Mouse (Mus musculus) intestine, embryonic 14.5 days (tissue): ENCODE data around the gene Jdp2. TPM values are rescaled to one million over a fixed set of nuclear protein-coding genes. Genes with fewer than 3 reads are reported as not detected.

Source experiments
- ATAC-seq: fragments of 200-750 bp; cut with Nextera tagmentation; replicated peaks from 2 replicates; pipeline ENCODE4 v1.8.0; 2017; ENCODE audit warnings: low read depth, moderate number of reproducible peaks, moderate TSS enrichment, moderate library complexity; ENCODE audit not compliant: low FRiP score, low TSS enrichment
- DNase-seq: peaks from one replicate; pipeline ENCODE4 v3.0.0-alpha.2; 2018; ENCODE audit warnings: low spot score
- H3K27ac ChIP-seq: fragments of 300-500 bp; sonication (generic); 2 replicates; pipeline ENCODE4 v1.5.1; 2014; ENCODE audit warnings: low read depth, mild to moderate bottlenecking, control low read depth
- H3K27me3 ChIP-seq: fragments of 300-500 bp; sonication (generic); replicated peaks from 2 replicates; pipeline ENCODE4 v1.6.1; 2014; ENCODE audit warnings: low read length, control low read depth; ENCODE audit not compliant: control insufficient read depth, insufficient read depth
- H3K36me3 ChIP-seq: fragments of 300-500 bp; sonication (generic); 2 replicates; pipeline ENCODE4 v1.6.1; 2014; ENCODE audit warnings: low read length, control low read depth; ENCODE audit not compliant: control insufficient read depth, insufficient read depth
- H3K4me1 ChIP-seq: fragments of 300-500 bp; sonication (generic); replicated peaks from 2 replicates; pipeline ENCODE4 v1.6.1; 2014; ENCODE audit warnings: low read length, control low read depth, mixed read lengths; ENCODE audit not compliant: control insufficient read depth, insufficient read depth
- H3K4me2 ChIP-seq: fragments of 300-500 bp; sonication (generic); 2 replicates; pipeline ENCODE4 v1.6.1; 2014; ENCODE audit warnings: low read length
- H3K4me3 ChIP-seq: fragments of 300-500 bp; sonication (generic); 2 replicates; pipeline ENCODE4 v1.5.1; 2014; ENCODE audit warnings: low read depth, low read length, control low read depth, mixed read lengths
- H3K9ac ChIP-seq: fragments of 300-500 bp; sonication (generic); 2 replicates; pipeline ENCODE4 v1.6.1; 2014; ENCODE audit warnings: mild to moderate bottlenecking, low read length
- H3K9me3 ChIP-seq: fragments of 300-500 bp; sonication (generic); 2 replicates; pipeline ENCODE4 v1.6.1; 2016; ENCODE audit warnings: low read length, control low read depth; ENCODE audit not compliant: control insufficient read depth
- WGBS: fragments of 180-500 bp; shearing (Covaris S2); extraction: QIAGEN DNeasy Blood & Tissue Kit; methylation state at CpG from one replicate; pipeline ENCODE4 v1.1.7; 2014; 5-methylcytosine and 5-hydroxymethylcytosine counted together
- polyA plus RNA-seq: library from polyadenylated mRNA; unstranded; fragments of >200 nt; fragmentation: Nextera tagmentation; extraction: Ambion mirVana; gene quantifications from 2 replicates; pipeline ENCODE4 v1.2.1, GENCODE M21; 2014

Jdp2 gene
- polyA plus RNA-seq, 1 experiment from 2014 or later, result 1.0 TPM

DNA sequence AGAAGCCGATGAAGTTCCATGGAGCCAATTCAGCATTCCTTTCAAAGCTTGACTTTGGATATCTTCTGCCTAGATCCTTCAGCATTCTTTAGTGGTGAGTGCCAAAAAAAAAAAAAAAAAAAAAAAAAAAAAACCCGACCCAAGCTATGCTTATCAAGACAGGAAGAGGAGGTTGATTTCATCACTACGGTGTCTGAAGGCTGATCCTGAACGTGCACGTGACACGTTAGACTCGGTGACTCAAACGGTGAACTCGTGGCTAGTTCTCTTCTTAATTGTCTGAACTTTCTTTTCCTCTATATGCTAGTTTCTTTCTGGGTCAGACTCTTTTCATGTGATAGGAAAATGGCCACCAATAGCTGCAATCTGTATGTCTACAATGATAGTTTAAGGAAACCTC, 5.9 kb upstream of the Jdp2 start:
- peaks cover 9% of the 10 kb centered on the region; the same call in 1 of the 2 replicates for H3K4me1 ChIP-seq
- no peak overlapping the region for H3K4me3 ChIP-seq
- H3K27ac ChIP-seq, result no peak overlapping the region
- DNase-seq (no peak), ATAC-seq (no peak)
- 85% methylated on average over 8 of the region's 9 CpGs for WGBS
- H3K27me3 ChIP-seq, result no peaks in the 10 kb centered on the region
- H3K9ac ChIP-seq, result no peak overlapping the region
- no peak overlapping the region for H3K4me2 ChIP-seq
- no peaks in the 10 kb centered on the region for H3K9me3 ChIP-seq
- no peaks in the 10 kb centered on the region for H3K36me3 ChIP-seq

DNA sequence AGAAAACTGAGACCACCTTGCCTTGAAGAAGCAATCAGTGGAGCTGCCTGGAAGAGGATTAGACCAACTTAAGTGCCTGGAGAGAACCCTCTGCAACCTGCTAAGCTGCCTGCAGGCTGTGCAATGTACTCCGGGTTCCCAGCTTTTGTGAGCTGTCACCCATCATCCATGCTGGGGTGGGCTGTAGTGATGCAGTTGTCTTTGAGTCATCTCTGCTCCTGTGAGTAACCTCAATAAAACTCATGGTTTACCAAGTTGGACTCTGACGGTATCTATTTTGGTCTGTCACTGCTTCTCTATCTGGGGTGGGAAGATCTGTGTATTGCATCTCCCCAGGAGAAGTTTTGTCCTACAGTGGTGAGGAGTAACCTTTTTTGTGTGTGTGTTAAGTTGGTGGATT, 4.4 kb upstream of the Jdp2 start:
- H3K4me3 ChIP-seq, result no peak overlapping the region

DNA sequence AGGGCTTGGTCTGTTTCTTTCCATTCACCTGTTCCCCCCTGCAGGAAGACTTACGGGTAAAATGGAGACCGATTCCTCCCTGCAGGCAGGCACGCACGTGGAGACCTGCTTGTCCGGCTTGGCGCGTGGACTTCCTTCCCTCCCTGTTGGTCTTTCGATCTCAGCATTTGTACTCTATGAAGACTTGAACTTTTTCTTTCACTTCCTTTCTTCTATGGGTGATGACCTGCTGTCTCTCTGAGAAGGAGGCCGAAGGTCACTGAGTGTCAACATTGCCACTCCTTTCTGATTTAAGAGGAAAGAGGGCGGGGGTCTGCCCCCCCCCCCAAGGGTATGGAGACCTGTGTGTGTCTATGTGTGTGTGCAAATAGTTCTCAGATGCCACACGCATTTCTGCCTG, 774 bp upstream of the Jdp2 start:
- WGBS, result 51% methylated on average over 11 of the region's 11 CpGs
- Histone ChIP-seq H3K4me1 (peaks cover 32% of the 10 kb centered on the region), H3K9me3 (no peaks in the 10 kb centered on the region), H3K9ac (no peak overlapping the region), H3K27ac (peak overlapping the region; percentile 86), H3K27me3 (no peaks in the 10 kb centered on the region), H3K4me2 (peak overlapping the region; percentile 67), H3K36me3 (no peaks in the 10 kb centered on the region), H3K4me3 (peak overlapping the region; percentile 75)
- DNase-seq (no peak), ATAC-seq (0 out of 2 replicates have a peak, but pooled peaks have one; percentile 6)

More for the DNA sequence above, 4.4 kb upstream of the Jdp2 start:
- Histone ChIP-seq H3K9ac (no peak overlapping the region), H3K36me3 (no peaks in the 10 kb centered on the region), H3K9me3 (no peaks in the 10 kb centered on the region), H3K27ac (no peak overlapping the region), H3K4me1 (peaks cover 14% of the 10 kb centered on the region; the same call in 1 of the 2 replicates), H3K27me3 (no peaks in the 10 kb centered on the region), H3K4me2 (no peak overlapping the region)
- DNase-seq (no peak), ATAC-seq (no peak)
- WGBS, result 94% methylated on average over 2 of the region's 2 CpGs

DNA sequence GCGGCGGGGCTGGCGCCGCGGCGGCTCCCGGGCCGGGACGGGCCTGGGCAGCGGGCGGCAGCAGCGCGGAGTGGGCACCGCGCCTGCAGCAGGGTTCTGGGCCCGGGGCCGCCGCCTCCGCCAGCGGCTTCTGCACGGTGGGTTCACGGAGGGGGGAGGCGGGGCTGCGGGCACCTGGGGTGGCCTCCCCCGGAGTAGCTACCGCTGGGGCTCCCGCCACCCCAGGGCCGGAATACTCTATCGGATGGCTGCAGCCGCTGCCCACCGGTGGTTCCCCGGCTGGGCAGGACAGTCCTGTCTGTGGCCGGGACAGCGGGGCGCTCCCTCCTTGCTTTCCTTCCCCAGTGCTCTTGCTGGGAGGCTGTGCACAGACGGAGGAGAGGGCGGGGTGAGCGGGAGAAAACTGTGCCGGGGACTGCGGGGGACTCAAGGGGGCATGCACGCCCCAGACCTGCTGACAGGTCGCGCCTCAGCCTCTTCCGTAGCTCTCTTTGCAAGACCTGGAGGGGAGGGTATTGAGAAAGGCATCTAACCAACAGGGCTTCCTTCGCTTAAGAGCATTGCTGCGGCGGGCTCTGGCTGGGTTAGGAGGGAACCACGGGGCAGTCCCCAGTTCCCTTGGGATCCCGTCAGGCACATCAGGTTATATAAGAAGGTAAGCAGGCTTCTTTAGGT, 788 bp downstream of the Jdp2 start:
- Histone ChIP-seq H3K4me3 (peak overlapping the region; percentile 75), H3K27ac (peak overlapping the region; percentile 86)
- under 1% methylated on average over 42 of the region's 49 CpGs for WGBS

DNA sequence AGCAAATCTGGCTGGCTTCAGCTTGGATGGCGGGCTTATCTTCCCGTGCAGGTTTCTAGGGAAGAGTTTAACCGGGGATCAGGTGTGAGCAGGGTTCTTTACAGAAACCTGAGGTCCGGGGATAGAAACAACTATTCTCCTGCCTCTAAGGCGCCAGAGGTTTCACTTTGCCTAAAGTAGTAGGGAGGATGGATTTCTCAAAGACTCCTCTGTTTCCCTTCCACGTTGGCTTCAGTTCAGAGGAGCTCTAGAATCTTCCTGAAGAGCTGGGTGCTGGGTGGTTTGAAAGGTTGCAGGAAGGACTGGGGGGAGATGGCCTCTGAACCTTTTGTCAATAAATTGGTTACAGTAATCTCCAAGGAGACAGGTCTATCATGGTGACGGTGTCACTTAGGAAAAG, 1.8 kb downstream of the Jdp2 start:
- Histone ChIP-seq H3K27ac (no peak overlapping the region), H3K27me3 (no peaks in the 10 kb centered on the region), H3K9me3 (no peaks in the 10 kb centered on the region), H3K36me3 (no peaks in the 10 kb centered on the region), H3K4me2 (peak overlapping the region; percentile 67), H3K4me3 (peak overlapping the region; percentile 75; the same call in 1 of the 2 replicates), H3K4me1 (peaks cover 48% of the 10 kb centered on the region), H3K9ac (peak overlapping the region; percentile 7; the same call in 1 of the 2 replicates)
- ATAC-seq (no peak), DNase-seq (no peak)
- WGBS, result 35% methylated on average over 7 of the region's 7 CpGs

More for the DNA sequence above, 788 bp downstream of the Jdp2 start:
- ATAC-seq (peak; percentile 22), DNase-seq (peak; percentile 78)
- H3K36me3 ChIP-seq, result no peaks in the 10 kb centered on the region
- peaks cover 41% of the 10 kb centered on the region for H3K4me1 ChIP-seq
- H3K4me2 ChIP-seq, result peak overlapping the region; percentile 67
- no peaks in the 10 kb centered on the region for H3K27me3 ChIP-seq
- H3K9ac ChIP-seq, result peak overlapping the region; percentile 85
- H3K9me3 ChIP-seq, result no peaks in the 10 kb centered on the region

DNA sequence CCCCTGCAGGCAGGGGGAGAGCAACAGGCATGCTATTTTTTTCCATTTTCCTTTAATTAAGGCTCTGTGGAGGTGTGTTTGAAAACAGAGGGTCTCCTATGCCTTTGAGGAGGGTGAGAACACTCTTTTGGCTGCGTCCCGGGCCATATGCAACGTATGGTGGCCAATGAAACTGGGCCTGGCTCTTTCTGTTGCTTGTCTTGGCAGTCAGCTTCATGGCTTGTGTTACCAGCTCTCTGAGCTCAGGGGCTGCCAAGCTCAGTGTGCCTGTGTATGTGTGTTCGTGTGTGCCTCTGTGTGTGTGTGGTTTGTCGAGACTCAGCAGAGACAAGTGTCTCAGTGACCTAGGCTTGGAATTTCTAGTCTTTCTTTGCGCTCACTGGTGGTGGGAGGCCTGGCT, 2.7 kb downstream of the Jdp2 start:
- Histone ChIP-seq H3K4me1 (peaks cover 48% of the 10 kb centered on the region), H3K9ac (no peak overlapping the region), H3K27ac (no peak overlapping the region), H3K4me3 (no peak overlapping the region), H3K27me3 (no peaks in the 10 kb centered on the region), H3K36me3 (no peaks in the 10 kb centered on the region), H3K4me2 (0 out of 2 replicates have a peak overlapping the region, but pooled peaks have one; percentile 67), H3K9me3 (no peaks in the 10 kb centered on the region)
- DNase-seq, result no peak
- WGBS, result 86% methylated on average over 6 of the region's 6 CpGs
- no peak for ATAC-seq

DNA sequence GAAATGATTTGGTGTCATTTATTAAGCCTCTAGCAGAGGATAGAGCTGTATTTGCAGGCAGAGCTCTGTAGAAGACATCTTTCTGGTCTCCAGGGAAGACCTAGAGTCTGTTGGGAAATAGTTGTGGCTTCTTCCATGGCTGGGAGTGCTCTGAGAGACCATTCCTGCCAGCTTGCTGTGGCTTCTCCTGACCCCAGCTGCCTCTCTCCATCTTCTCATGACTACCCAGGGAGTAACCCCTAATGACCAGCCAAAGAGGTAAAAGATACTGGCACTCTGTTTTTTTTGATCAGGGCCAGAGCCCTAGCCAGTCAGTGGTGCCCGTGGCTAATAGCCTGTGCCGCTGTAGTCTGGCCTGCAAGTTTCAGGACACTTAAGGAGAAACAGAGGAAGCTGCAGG, 3.3 kb downstream of the Jdp2 start:
- no peak overlapping the region for H3K9ac ChIP-seq
- no peak overlapping the region for H3K27ac ChIP-seq
- DNase-seq (no peak), ATAC-seq (no peak)
- H3K36me3 ChIP-seq, result no peaks in the 10 kb centered on the region
- H3K27me3 ChIP-seq, result no peaks in the 10 kb centered on the region
- H3K4me1 ChIP-seq, result peaks cover 48% of the 10 kb centered on the region
- no peak overlapping the region for H3K4me2 ChIP-seq
- WGBS, result 78% methylated on average over 2 of the region's 2 CpGs
- H3K9me3 ChIP-seq, result no peaks in the 10 kb centered on the region
- H3K4me3 ChIP-seq, result no peak overlapping the region

DNA sequence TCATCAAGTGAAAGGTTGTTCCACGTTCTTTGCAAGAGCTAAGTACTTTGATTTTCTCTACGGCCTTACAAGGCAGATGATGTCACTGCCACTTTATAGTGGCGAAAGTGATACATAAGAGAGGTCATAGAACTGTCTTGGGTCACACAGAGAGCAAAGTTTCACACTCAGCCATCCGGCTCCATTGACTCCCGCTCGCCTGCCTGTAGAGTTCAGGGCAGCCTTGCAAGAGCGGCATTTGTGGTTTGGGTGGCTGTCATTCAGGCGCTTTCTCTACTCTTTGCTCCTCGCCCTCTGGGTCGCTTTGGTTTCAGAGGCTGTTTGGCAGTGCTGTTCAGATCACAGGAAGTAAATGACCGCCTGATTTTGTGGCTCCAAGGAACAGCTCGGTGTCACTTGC, 4.0 kb downstream of the Jdp2 start:
- Histone ChIP-seq H3K4me3 (no peak overlapping the region), H3K9ac (no peak overlapping the region), H3K27ac (no peak overlapping the region), H3K4me1 (peaks cover 48% of the 10 kb centered on the region), H3K4me2 (no peak overlapping the region), H3K36me3 (no peaks in the 10 kb centered on the region), H3K27me3 (no peaks in the 10 kb centered on the region), H3K9me3 (no peaks in the 10 kb centered on the region)
- ATAC-seq, result no peak
- 80% methylated on average over 12 of the region's 12 CpGs for WGBS
- DNase-seq, result no peak

DNA sequence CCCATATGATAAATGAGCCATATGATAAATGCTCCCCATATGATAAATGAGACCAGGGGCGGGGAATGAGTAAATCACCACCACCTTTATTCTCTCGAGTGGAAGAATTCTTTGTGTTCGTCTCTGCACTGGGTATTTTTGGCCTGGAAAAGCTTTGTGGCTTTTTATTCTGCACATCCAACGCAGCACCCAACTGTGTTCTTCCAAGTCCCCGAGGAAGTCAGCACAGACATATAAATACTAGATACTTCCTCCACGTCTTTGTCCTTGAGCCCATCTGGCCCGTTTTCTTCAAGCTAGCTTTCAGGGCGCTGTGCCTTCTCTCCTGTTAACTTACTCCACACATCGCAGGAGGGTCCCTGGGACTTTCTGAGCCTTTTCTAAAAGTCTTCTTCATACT, 4.9 kb downstream of the Jdp2 start:
- no peak for DNase-seq
- Histone ChIP-seq H3K27ac (peak overlapping the region; percentile 87), H3K9ac (no peak overlapping the region), H3K4me1 (peaks cover 42% of the 10 kb centered on the region), H3K36me3 (peaks cover 7% of the 10 kb centered on the region; the same call in 1 of the 2 replicates), H3K4me3 (no peak overlapping the region), H3K9me3 (no peaks in the 10 kb centered on the region), H3K4me2 (no peak overlapping the region), H3K27me3 (no peaks in the 10 kb centered on the region)
- WGBS, result 53% methylated on average over 9 of the region's 9 CpGs
- ATAC-seq, result no peak
